Mouse (Mus musculus) inflammation-experienced regulatory T-cells, adult 6 months (primary cell): Measurements from ENCODE around the gene Notch4. TPM values are rescaled to one million over a fixed set of nuclear protein-coding genes. Genes with fewer than 3 reads are reported as not detected.
A peak's percentile ranks its signal among the peaks of the same experiment; 100 is the strongest.
"Not testable (repeated sequence)": the region's sequence is repeated elsewhere in the genome, so short reads cannot be mapped to it uniquely, and the experiment has no call there.

Experiments
- ATAC-seq: one replicate; pipeline ENCODE4 v1.8.0; 2017
- polyA plus RNA-seq, 3 experiments: library from polyadenylated mRNA; unstranded; fragments of 100-300 nt; shearing (Covaris generic); gene quantifications; one replicate each; pipeline ENCODE4 v1.2.1; 2017

The Notch4 gene
- under 1 TPM in 2 of 3 experiments, not detected in 1; 0.62 to 0.72 TPM for polyA plus RNA-seq

DNA sequence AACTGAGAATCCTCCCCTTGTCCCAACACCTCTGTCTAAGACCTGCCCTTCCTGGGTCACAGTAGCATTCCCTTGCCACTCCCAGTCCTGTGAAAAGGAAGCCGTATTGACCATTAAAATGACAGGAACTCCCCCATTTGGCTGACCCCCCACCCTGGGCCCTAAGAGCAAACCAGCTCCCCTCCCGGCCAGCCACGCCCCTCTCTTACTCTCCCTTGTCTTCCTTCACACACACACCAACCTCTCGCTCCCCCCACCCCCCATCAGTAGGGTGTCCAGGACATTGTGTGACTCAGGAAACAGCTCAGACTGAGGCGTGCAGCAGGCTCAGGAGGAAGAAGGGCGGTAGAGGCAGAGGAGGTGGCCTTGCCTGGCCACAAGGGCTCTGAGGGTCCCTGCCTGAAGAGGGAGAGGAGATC lies at the start of gene Notch4:
Gene Notch4 (plus strand): TSS at position 266 of the 419 bp plus-strand sequence.
- no peak for ATAC-seq

DNA sequence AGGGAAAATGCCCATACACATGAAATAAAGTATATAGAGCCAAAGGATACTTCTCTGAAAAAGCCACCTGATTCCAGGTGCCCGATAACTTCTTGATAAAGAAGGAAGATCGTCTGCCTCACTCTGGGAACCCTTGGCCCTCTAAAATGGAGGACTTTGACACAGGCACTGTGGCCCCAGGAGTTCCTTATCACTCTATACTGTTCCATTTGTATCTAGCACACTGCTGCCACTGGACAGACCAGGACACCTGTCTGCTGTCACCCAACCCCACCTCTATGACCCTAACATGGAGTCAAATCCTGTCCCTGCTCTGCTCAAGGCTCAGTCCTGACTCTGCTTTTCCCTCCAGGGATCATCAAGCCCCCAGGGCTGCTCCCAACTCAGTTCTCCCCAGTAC lies 47.6 kb upstream of the Notch4 start:
- no peak for ATAC-seq

DNA sequence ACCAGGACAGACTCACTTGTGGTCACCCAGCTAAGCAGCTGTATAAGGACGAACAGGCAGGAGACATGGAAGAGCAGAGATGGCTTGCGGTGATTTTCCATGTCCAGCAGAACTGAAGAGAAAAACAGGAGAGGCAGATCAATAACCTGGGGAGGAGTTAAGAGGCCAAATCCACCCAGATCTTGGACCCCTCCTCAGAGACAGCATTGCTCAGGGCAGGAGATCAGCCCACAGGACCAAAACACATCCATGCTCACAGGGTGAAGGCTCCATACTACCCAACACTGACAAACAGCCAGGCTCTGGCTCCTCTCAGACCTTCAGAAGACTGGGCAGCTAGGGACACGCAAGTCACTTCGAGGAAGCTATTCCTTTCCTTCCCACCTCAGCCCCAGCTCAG lies 46.8 kb upstream of the Notch4 start, which contains the start of gene Btnl6:
Gene Btnl6 (minus strand): TSS at position 101 of the 400 bp plus-strand sequence.
- ATAC-seq, result no peak

DNA sequence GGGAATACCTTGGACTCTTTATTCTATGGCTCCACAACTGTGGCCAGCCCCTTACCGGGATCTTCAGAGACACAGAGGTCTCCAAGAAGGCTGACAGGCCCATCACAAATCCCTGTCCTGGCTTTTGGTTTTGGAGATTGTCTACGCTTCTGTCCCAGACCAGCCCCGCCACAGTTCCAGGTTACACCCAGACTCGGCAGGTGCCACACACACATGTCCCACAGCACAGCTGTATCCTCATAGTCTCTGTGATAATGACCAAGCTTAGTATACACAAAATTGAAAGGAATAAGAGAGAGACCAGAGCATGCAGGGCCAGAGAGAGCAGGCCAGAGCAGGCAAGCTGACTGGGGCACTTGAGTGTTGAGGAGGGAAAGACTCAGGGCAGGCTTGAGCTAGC lies 46.3 kb upstream of the Notch4 start:
- no peak for ATAC-seq

DNA sequence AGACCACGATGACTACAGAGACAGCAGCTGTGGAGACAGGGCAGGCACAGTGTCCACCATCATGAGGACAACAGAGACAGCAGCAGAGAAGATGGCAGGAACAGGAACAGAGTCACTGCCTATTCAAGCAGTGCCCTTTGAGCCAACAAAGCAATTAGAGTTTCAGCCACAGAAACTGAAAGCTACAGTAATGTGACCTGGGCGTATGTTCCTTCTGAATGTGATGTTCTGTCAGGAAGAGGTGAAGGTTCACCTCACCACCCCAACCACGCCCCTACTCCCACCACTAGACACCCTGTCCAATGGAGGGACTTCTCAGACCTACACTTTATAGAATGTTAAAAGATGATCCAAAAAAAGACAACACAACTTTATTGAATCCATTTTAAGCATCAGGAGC lies 45.5 kb upstream of the Notch4 start:
- not testable (repeated sequence) for ATAC-seq

DNA sequence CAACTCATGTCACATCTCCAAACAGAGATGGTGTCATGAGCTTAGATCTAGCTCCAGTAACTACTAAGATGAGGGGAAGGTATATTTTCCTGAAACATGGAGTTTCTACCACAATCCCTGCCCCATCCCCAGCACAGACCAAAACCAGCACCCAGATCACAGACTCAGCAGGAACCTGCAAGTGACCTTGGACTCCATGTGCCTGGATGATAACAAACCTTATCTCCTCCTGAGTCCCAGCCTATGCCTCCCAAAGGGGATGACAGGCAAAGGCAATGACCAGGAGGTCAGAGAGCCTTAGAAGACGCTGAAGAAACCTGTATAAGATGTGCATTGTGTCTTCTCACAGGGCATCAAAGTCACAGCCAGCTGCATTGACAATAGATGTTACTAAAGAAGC lies 45.1 kb upstream of the Notch4 start:
- no peak for ATAC-seq

DNA sequence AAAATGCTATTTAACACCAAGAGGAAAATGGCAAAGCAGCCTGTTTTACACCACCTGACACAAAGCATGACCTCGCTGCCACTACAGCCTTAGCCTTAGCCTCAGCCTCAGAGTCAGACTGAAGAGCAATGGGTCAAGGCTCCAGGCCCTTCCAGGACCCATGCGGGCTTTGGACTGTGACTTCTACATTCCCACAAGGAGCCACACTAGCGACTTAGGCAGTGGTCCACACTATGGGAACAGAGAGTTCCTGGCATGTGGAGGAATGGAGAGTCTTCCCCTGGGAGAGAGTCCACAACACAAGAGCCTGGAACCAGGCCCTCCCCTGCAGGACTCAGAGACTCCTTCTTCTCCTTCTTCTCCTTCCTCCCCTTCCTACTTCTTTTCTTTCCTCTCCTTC lies 31.4 kb upstream of the Notch4 start:
- ATAC-seq, result no peak

DNA sequence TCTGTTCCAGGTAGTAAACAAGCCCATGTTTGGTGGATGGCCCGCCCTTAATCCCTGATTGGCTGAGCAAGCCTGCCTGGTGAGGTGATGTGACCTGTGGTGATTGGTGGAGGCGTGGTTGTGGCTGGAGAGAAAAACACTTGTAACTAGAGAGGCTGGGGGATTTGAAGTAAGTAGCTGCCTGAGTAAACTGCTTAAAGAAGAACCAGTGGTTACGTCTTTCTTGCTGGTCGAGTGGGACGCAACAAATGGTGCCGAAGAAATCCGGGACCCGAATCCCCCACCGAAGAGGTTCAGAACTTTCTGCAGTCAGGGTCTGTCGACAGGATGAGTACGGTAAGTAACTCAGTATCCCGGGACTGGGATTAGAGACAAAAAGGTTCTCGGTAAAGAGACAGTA lies 20.5 kb upstream of the Notch4 start:
- ATAC-seq, result not testable (repeated sequence)

DNA sequence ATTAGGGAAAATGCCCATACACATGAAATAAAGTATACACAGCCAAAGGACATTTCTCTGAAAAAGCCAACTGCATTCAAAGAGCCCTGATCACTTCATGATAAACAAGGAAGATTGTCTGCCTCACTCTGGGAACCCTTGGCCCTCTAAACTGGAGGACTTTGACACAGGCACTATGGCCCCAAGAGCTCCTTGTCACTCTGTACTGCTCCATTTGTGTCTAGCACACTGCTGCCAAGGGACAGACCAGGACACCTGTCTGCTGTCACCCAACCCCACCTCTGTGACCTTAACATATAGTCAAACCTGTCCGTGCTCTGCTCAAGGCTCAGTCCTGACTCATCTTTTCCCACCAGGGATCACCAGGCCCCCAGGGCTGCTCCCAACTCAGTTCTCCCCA lies 17.3 kb upstream of the Notch4 start:
- no peak for ATAC-seq

DNA sequence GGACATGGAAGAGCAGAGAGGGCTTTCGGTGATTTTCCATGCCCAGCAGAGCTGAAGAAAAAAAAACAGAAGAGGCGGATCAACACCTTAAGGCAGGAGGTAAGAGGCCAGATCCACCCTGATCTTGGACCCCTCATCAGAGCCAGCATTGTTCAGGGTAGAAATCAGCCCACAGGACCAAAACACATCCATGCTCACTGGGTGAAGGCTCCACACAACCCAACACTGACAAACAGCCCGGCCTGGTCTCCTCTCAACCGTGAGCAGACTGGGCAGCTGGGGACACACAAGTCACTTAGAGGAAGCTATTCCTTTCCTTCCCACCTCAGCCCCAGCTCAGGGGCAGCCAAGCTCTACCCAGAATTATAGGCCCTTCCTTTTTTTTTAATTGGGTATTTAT lies 16.5 kb upstream of the Notch4 start:
- no peak for ATAC-seq

DNA sequence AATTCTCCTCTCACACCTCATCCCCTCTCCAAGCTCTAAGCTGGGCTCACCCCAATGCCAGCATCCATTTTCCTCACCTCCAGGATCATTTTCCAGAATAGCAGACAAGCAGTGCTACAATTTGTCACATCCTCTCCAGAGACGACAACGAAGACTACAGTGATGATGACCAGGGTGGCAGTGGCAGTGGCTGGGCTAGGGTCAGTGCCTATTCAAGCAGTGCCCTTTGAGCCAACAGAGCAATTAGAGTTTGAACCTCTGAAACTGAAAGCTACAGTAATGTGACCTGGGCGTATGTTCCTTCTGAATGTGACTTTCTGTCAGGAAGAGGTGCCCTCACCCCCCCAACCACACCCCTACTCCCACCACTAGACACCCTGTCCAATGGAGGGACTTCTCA lies 14.9 kb upstream of the Notch4 start:
- ATAC-seq, result no peak

DNA sequence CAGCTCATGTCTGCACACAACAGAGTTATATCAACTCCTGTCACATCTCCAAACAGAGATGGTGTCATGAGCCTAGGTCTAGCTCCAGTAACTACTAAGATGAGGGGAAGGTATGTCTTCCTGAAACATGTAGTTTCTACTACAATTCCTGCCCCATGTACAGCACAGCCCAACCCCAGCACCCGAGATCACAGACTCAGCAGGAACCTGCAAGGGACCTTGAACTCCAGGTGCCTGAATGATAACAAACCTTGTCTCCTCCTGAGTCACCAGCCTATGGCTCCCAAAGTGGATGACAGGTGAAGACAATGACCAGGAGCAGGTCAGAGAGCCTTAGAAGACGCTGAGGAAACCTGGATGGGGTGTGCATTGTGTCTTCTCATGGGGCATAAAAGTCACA lies 14.2 kb upstream of the Notch4 start:
- ATAC-seq, result no peak

DNA sequence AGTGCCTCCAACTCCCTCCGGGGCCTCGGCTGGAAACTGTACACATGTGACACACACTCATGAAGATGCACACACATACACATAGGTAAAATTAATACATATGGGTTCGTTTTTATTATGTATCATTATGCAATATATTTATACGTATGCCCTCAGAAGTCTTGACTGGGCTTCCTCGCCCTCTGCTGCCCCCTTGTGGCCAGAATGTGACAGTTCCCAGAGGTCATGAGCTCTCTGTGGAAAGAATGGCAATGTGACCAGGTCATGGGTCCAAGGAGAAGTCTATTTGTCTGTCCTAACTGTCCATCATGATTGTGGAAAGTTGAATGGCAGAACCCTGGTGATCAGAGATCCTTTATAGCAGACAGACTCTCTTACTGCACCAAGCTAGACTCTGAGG lies 8.6 kb upstream of the Notch4 start:
- peak; percentile 46 for ATAC-seq

DNA sequence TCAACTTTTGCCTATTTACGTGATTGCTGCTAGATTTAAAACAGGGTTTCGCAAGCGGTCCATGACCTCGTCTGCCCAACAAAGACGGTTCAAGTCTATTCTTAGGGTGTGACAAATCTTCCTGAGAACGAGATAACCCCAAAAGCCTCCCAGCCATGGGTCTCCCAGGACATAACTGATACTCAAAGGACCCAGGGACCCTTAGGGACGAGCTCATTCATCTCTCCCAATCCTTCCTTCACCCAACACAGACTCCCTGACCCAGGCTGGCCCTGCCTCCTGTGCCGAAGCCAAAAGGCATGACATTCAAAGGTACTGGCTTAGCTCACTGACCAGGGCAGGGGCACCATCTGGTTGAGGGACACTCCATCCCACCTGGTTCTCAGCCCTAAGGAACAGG lies 7.7 kb upstream of the Notch4 start:
- ATAC-seq, result no peak

DNA sequence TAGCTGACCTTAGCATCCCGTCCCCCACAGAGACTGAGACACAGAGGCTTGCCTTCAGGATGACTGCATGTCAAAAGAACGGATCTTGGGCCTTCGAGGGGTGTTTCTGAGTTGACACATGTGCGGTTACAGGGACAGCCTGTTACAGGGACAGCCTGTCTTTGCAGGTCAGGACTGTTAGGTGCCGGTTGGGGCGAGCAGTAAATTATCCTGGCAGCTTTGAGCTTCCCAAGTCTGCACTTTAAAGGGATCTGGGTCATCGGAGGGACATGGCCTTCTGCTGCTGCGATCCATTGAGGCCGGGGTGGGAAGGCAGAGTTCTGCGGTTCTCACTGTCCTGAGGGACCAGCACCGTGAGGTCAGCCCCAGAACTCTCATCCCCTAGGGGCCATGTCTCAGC lies 6.7 kb upstream of the Notch4 start:
- ATAC-seq, result no peak

DNA sequence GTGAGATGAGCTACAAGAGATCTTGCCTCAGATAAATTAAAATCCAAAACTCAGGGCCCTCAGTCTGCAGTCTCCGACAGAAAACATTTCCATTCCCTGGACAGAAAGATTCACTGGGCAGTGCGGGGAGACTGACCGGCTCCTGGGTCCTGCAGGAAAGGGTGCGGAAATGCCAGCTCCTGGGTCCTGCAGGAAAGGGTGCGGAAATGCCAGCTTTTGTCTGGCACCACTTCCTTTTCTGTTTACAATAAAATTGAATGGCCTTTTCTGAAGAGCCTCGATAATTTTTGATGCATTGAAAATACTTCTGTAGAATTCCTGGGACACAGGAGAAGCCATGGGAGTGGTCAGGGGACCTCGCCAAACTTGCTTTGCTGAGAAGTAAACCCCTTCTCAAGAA lies 5.0 kb upstream of the Notch4 start:
- ATAC-seq, result no peak

DNA sequence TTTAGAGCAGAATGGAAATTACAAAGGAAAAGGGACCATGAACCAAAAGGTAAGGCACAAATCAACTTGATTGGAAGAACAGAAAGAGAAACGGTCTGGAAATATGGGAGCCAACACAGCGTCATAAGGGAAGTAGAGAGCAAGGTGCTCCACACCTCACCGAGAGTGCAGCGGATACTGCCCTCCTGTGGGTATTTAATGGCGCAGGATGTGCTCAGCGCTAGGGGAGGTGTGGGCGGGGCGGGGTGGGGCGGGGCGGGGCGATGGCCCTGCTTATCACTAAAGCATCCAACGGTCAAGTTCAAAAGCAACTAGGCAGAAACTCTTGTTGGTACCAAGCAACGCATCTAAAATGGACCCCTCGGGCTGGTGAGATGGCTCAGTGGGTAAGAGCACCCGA lies 4.2 kb upstream of the Notch4 start:
- peak; percentile 54 for ATAC-seq

DNA sequence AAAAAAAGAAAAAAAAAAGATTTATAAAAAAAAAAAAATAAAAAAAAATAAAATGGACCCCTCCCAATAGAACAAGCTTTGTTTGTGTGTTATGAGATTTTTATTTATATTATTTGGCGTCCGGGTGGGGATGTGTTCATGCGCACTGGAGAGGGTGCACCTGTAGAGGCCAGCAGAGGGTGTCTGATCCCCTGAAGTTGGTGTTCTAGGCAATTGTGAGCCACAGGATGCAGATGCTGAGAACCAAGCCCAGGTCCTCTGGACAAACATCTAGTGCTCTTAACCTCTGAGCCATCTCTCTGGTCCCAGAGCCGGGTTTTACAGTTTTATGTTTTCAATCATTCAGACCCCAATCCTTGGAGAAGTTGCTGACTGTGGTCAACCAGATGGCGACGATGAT lies 3.6 kb upstream of the Notch4 start:
- no peak for ATAC-seq

DNA sequence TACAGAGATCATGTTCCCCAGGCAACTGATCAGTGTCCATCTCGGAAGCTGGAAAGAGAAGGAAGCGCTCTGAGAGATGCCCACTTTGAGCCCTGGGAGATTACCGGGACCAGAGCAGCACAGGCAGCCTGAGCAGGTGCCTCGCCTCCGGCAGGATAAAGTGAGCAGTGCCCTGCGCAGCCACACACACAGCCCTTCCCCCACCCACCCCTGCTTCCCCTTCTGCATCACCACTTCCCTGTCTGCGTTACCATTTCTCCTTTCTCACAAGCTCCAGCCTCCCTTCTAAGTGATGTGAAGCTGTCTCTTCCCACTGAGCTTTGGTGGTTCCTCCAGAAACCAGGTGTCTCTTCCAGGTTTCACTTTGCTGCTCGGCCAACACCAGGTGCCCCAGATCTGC lies 2.9 kb upstream of the Notch4 start:
- ATAC-seq, result no peak

DNA sequence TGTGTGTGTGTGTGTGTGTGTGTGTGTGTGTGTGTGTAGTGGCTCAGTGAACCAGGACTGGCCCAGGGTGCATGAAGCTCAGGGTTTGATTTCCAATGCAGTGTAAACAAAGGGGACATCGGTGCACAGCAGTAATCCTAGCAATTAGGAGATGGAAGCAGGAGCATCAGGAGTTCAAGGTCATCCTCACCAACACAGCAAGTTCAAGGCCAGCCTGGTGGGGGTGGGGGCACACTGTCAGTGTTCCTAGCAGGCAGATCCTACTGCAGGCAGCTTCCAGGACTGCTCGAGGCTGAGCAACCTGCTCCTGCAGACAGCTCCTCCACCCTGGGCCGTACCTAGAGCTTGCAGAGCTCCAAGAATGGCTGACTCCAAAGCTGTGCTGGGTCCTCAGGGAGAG lies 1.5 kb upstream of the Notch4 start:
- no peak for ATAC-seq

DNA sequence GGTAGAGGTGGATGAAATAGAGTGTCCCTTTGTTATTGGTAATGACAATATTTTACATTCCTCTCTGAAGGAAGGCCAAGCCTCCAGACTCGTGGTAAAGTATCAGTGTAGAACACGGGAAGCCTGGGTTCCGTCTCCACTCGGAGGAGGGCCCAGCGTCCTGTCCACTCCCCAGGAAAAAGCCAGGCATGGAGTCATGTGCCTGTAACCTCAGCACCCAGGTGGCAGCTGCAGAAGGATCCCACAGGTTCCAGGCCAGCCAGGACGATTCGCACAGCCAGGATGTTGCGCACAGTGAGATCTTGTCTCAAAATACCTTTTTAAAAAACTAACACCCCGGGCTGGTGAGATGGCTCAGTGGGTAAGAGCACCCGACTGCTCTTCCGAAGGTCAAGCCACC lies 714 bp upstream of the Notch4 start:
- no peak for ATAC-seq

DNA sequence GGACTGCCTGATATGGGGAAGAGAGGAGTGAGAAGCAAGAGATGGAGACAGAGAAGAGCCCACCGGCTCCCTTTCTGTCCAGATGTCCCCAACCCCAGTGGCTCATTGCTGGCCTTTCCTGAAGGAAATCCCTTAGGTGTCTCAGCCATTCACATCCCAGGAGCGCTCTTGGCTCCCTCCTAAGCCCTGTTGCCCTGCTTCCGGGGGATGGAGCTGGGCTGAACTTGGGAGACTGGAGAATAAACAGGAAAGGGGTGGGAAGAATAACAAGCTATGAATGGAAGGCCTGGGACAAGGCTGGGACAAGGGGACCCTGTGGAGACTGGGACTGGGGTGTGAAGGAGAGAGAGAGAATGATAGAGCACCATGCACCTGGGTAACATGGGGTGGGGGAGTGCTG lies 728 bp downstream of the Notch4 start:
- ATAC-seq, result no peak

DNA sequence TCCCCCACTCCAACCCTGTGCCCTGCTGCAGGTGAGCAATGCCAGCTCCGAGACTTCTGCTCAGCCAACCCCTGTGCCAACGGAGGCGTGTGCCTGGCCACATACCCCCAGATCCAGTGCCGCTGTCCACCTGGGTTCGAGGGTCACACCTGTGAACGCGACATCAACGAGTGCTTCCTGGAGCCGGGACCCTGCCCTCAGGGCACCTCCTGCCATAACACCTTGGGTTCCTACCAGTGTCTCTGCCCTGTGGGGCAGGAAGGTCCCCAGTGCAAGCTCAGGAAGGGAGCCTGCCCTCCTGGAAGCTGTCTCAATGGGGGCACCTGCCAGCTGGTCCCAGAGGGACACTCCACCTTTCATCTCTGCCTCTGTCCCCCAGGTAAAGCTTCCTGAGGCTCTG lies 3.2 kb downstream of the Notch4 start:
- no peak for ATAC-seq

DNA sequence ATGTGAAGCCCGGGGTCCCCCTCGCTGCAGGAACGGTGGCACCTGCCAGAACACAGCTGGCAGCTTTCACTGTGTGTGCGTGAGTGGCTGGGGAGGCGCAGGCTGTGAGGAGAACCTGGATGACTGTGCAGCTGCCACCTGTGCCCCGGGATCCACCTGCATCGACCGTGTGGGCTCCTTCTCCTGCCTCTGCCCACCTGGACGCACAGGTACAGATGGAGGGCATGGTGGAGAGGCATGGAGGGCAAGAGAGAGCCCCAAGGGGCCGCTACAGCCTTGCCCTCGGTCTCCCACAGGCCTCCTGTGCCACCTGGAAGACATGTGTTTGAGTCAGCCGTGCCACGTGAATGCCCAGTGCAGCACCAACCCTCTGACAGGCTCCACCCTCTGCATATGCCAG lies 4.4 kb downstream of the Notch4 start:
- ATAC-seq, result no peak

DNA sequence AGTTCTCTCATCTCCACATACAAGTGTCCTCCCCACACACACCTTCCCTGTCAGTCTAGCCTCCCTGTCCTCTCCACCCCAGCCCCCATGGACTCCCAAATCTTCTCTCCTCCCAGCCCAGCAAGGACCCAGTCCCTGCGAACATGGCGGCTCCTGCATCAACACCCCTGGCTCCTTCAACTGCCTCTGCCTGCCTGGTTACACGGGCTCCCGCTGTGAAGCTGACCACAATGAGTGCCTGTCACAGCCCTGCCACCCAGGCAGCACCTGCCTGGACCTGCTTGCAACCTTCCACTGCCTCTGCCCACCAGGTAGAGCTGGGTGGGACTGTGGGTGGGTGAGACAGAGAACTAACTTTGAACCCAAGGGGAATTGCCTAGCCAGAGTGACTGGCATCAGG lies 5.9 kb downstream of the Notch4 start:
- ATAC-seq, result no peak

DNA sequence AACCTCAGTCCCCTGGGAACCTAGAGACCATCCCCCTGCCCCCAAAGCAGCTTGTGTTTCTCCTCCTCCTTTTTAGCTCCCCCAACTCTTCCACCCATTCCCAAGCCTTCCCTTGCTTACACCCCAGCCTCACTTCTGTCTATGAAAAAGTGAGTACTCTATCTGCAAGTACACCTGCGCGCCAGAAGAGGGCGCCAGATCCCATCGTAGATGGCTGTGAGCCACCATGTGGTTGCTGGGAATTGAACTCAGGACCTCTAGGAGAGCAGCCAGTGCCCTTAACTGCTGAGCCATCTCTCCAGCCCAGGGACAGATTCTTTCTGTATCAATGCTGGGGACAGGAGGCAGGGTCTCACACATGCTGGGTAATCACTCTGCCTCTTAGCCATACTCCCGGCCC lies 7.8 kb downstream of the Notch4 start:
- no peak for ATAC-seq
